Mouse (Mus musculus): Measurements from ENCODE around the gene Defb46.

DNA sequence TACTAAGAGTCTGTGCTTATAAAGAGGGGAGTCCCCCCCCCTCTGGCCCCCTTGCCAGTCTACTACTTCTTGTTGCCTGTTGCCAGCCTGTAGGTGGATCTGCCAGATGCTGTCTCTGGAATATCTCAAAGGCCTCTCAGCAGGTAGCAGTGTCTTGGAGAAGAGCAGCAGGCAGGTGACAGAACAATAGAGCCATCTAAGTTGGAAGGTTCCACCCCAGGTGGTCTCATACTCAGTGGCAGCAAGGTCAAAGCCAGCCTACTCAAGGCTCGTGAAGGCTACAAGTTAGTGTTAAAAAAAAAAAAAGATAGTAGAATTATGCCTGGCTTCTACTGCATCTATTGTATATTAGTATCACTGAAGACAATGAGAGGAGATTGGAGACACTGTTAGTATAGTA lies 1.6 kb upstream of the Defb46 start:
- no peak for TF ChIP-seq POLR2A (IDR thresholded peaks at IDR 0.05; ENCODE audit: extremely low read depth, insufficient read depth, low read length)
- TF ChIP-seq CTCF (IDR thresholded peaks at IDR 0.05; ENCODE audit: low read depth, low read length): no peak

Measured in liver, adult 2 months (tissue).